Mouse (Mus musculus): Measurements from ENCODE around the gene Rpsa. TPM values are rescaled to one million over a fixed set of nuclear protein-coding genes. Genes with fewer than 3 reads are reported as not detected.
A peak's percentile ranks its signal among the peaks of the same experiment; 100 is the strongest.

The Rpsa gene
- total and polyA plus RNA-seq, 3 experiments = 726 to 4,532 (median 1,827) TPM

- no peaks in the 10 kb centered on the region; a peak in 1 of 4 replicates for H3K27me3 ChIP-seq (ENCODE audit: control insufficient read depth in 1 of 2, insufficient read depth in 2 of 2, low read length in 2 of 2)
- TF ChIP-seq RAD21 (IDR thresholded peaks at IDR 0.05; ENCODE audit: low read depth, low read length) = no peak
- no peaks in the 10 kb centered on the region for H3K36me3 ChIP-seq (ENCODE audit: control insufficient read depth in 1 of 2, insufficient read depth in 2 of 2, low read length in 2 of 2)
- no peak for DNase-seq (ENCODE audit: low read depth, low spot score)
- no peaks in the 10 kb centered on the region for H3K79me2 ChIP-seq (ENCODE audit: control insufficient read depth, insufficient read depth, low read length, poor library complexity)
- no peak overlapping the region for H3K27ac ChIP-seq (ENCODE audit: control insufficient read depth, low read depth, low read length)
- no peaks in the 10 kb centered on the region for H3K9me3 ChIP-seq (replicated peaks; ENCODE audit: insufficient read depth, low read length)
- peaks cover 0 to 10% of the 10 kb centered on the region in 2 experiments; a peak in 2 of 4 replicates for H3K4me1 ChIP-seq (ENCODE audit: control insufficient read depth in 1 of 2, insufficient read depth in 2 of 2, low read length in 2 of 2)
- H3K4me3 ChIP-seq (ENCODE audit: control insufficient read depth in 1 of 2, insufficient read depth in 1 of 2, low read depth in 2 of 2, low read length in 2 of 2) = no peak overlapping the region
- no peak overlapping the region for H3K9ac ChIP-seq (ENCODE audit: control insufficient read depth, low read depth, low read length, poor library complexity, severe bottlenecking)
Measured at GRCm38 (mm10) chr9:120082691-120083090, 44.8 kb upstream of the Rpsa start.

- no peaks in the 10 kb centered on the region for H3K36me3 ChIP-seq (ENCODE audit: control insufficient read depth in 1 of 2, insufficient read depth in 2 of 2, low read length in 2 of 2)
- peaks cover 0 to 10% of the 10 kb centered on the region in 2 experiments; a peak in 2 of 4 replicates for H3K4me1 ChIP-seq (ENCODE audit: control insufficient read depth in 1 of 2, insufficient read depth in 2 of 2, low read length in 2 of 2)
- no peaks in the 10 kb centered on the region for H3K9me3 ChIP-seq (replicated peaks; ENCODE audit: insufficient read depth, low read length)
- no peak overlapping the region for H3K27ac ChIP-seq (ENCODE audit: control insufficient read depth, low read depth, low read length)
- no peak overlapping the region for H3K9ac ChIP-seq (ENCODE audit: control insufficient read depth, low read depth, low read length, poor library complexity, severe bottlenecking)
- H3K4me3 ChIP-seq (ENCODE audit: control insufficient read depth in 1 of 2, insufficient read depth in 1 of 2, low read depth in 2 of 2, low read length in 2 of 2) = no peak overlapping the region
- H3K27me3 ChIP-seq (ENCODE audit: control insufficient read depth in 1 of 2, insufficient read depth in 2 of 2, low read length in 2 of 2) = no peaks in the 10 kb centered on the region; a peak in 1 of 4 replicates
- TF ChIP-seq MYC (IDR thresholded peaks at IDR 0.05; ENCODE audit: low read depth, low read length) (peak; percentile 85), EP300 (IDR thresholded peaks at IDR 0.05; ENCODE audit: low read depth in 1 of 2, low read length in 2 of 2) (peak; percentile 25 to 61; a peak in 3 of 4 replicates), GATA1 (IDR thresholded peaks at IDR 0.05; ENCODE audit: low read depth, low read length) (peak; percentile 33; the same call in 1 of the 2 replicates), MAX (IDR thresholded peaks at IDR 0.05; ENCODE audit: low read length) (peak; percentile 90), RCOR1 (IDR thresholded peaks at IDR 0.05; ENCODE audit: low read depth, low read length) (peak; percentile 51), SIN3A (IDR thresholded peaks at IDR 0.05; ENCODE audit: low read length) (0 out of 2 replicates have a peak, but pooled peaks have one; percentile 25), POLR2AphosphoS5 (IDR thresholded peaks at IDR 0.05; ENCODE audit: borderline replicate concordance, low read depth, low read length) (no peak), USF1 (IDR thresholded peaks at IDR 0.05; ENCODE audit: low read depth, low read length) (peak; percentile 34; the same call in 1 of the 2 replicates), MXI1 (IDR thresholded peaks at IDR 0.05; ENCODE audit: low read depth, low read length) (peak; percentile 73), CHD1 (IDR thresholded peaks at IDR 0.05; ENCODE audit: low read depth, low read length) (no peak), BHLHE40 (IDR thresholded peaks at IDR 0.05; ENCODE audit: borderline replicate concordance, low read depth, low read length) (peak; percentile 56; the same call in 1 of the 2 replicates), TCF12 (IDR thresholded peaks at IDR 0.05; ENCODE audit: low read depth, low read length) (no peak), HCFC1 (IDR thresholded peaks at IDR 0.05; ENCODE audit: low read depth, low read length) (no peak)
- peak; percentile 71 for DNase-seq (ENCODE audit: low read depth, low spot score)
- no peaks in the 10 kb centered on the region for H3K79me2 ChIP-seq (ENCODE audit: control insufficient read depth, insufficient read depth, low read length, poor library complexity)
Measured at GRCm38 (mm10) chr9:120083158-120083894, 44.2 kb upstream of the Rpsa start.
